Mouse (Mus musculus): ENCODE results near the gene Meox2. TPM values are rescaled to one million over a fixed set of nuclear protein-coding genes. Genes with fewer than 3 reads are reported as not detected.

Gene Meox2
- total RNA-seq, 2 experiments from 2014 or later = not detected

Other genes with a start within 250 kb of the Meox2 start
- 5.6 TPM in 1 of 2 replicates, not detected in the other for gene Agmo, start 133.1 kb downstream of the Meox2 start, total RNA-seq (2014; fragmentation: Nextera tagmentation)
- 0.26 and 0.95 TPM in 2 replicates for gene Agmo, start 133.1 kb downstream of the Meox2 start, total RNA-seq (2017)